Mouse (Mus musculus) embryonic facial prominence, embryonic 13.5 days (tissue): ENCODE results near the gene Eif1. TPM values are rescaled to one million over a fixed set of nuclear protein-coding genes. Genes with fewer than 3 reads are reported as not detected.
A peak's percentile ranks its signal among the peaks of the same experiment; 100 is the strongest.
"Not testable (repeated sequence)": the region's sequence is repeated elsewhere in the genome, so short reads cannot be mapped to it uniquely, and the experiment has no call there.

Experiments
- ATAC-seq: fragments of 200-750 bp; cut with Nextera tagmentation; 2 replicates; pipeline ENCODE4 v1.8.0; 2017; ENCODE audit warnings: low read depth; ENCODE audit not compliant: insufficient number of reproducible peaks, insufficient read depth, low FRiP score, low TSS enrichment
- H3K27ac ChIP-seq: fragments of 300-500 bp; sonication (generic); 2 replicates; pipeline ENCODE4 v1.5.1; 2015; ENCODE audit warnings: moderate library complexity, mild to moderate bottlenecking, inconsistent platforms
- H3K27me3 ChIP-seq: fragments of 300-500 bp; sonication (generic); 2 replicates; pipeline ENCODE4 v1.6.1; 2015; ENCODE audit warnings: mild to moderate bottlenecking, inconsistent platforms
- H3K36me3 ChIP-seq: fragments of 300-500 bp; sonication (generic); 2 replicates; pipeline ENCODE4 v1.6.1; 2015; ENCODE audit warnings: mild to moderate bottlenecking, inconsistent platforms
- H3K4me1 ChIP-seq: fragments of 300-500 bp; sonication (generic); 2 replicates; pipeline ENCODE4 v1.6.1; 2015; ENCODE audit warnings: inconsistent platforms
- H3K4me2 ChIP-seq: fragments of 300-500 bp; sonication (generic); 2 replicates; pipeline ENCODE4 v1.6.1; 2015; ENCODE audit warnings: moderate library complexity, mild to moderate bottlenecking, inconsistent platforms
- H3K4me3 ChIP-seq: fragments of 300-500 bp; sonication (generic); 2 replicates; pipeline ENCODE4 v1.5.1; 2015; ENCODE audit warnings: mild to moderate bottlenecking, inconsistent platforms
- H3K9ac ChIP-seq: fragments of 300-500 bp; sonication (generic); 2 replicates; pipeline ENCODE4 v1.6.1; 2015; ENCODE audit warnings: mild to moderate bottlenecking, inconsistent platforms
- H3K9me3 ChIP-seq: fragments of 300-500 bp; sonication (generic); 2 replicates; pipeline ENCODE4 v1.6.1; 2016; ENCODE audit warnings: inconsistent platforms
- WGBS: fragments of 180-500 bp; shearing (Covaris S2); methylation state at CpG from one replicate; pipeline ENCODE4 v1.1.7; 2015; ENCODE audit warnings: mixed read lengths; 5-methylcytosine and 5-hydroxymethylcytosine counted together
- polyA plus RNA-seq: library from polyadenylated mRNA; unstranded; fragments of >200 nt; fragmentation: Nextera tagmentation; extraction: Ambion mirVana; gene quantifications from 2 replicates; pipeline ENCODE4 v1.2.1, GENCODE M21; 2015

Gene Eif1
- polyA plus RNA-seq, 1 experiment from 2014 or later, result 1,667 TPM

- Histone ChIP-seq H3K9ac (no peak overlapping the region), H3K27me3 (no peaks in the 10 kb centered on the region), H3K4me2 (no peak overlapping the region), H3K4me3 (no peak overlapping the region), H3K9me3 (no peaks in the 10 kb centered on the region), H3K36me3 (no peaks in the 10 kb centered on the region), H3K4me1 (no peaks in the 10 kb centered on the region), H3K27ac (no peak overlapping the region)
- 88% methylated on average over 5 of the region's 5 CpGs for WGBS
- no peak for ATAC-seq
Measured at GRCm38 (mm10) chr11:100315439-100315838, 4.2 kb upstream of the Eif1 start.

GRCm38 (mm10) chr11:100317826-100318380 is 1.8 kb upstream of the Eif1 start:
- WGBS, result 69% methylated on average over 6 of the region's 6 CpGs
- Histone ChIP-seq H3K9me3 (no peaks in the 10 kb centered on the region), H3K9ac (no peak overlapping the region), H3K36me3 (peaks cover 19% of the 10 kb centered on the region), H3K4me3 (no peak overlapping the region), H3K27ac (no peak overlapping the region), H3K4me1 (peaks cover 4% of the 10 kb centered on the region), H3K27me3 (no peaks in the 10 kb centered on the region), H3K4me2 (no peak overlapping the region)
- no peak for ATAC-seq

GRCm38 (mm10) chr11:100318529-100319451 is 895 bp upstream of the Eif1 start:
- H3K9ac ChIP-seq, result 0 out of 2 replicates have a peak overlapping the region, but pooled peaks have one; percentile 41

GRCm38 (mm10) chr11:100320172-100320630 is 516 bp downstream of the Eif1 start:
- peak overlapping the region; percentile 91 for H3K9ac ChIP-seq
- H3K4me2 ChIP-seq, result peak overlapping the region; percentile 77
- peak overlapping the region; percentile 65 for H3K4me3 ChIP-seq
- no peaks in the 10 kb centered on the region for H3K27me3 ChIP-seq
- peaks cover 19% of the 10 kb centered on the region for H3K36me3 ChIP-seq
- WGBS, result 0% methylated on average over 40 of the region's 40 CpGs
- ATAC-seq, result peak; percentile 84
- peaks cover 4% of the 10 kb centered on the region for H3K4me1 ChIP-seq
- peak overlapping the region; percentile 96 for H3K27ac ChIP-seq
- H3K9me3 ChIP-seq, result no peaks in the 10 kb centered on the region

More at GRCm38 (mm10) chr11:100318529-100319451, 895 bp upstream of the Eif1 start:
- peaks cover 4% of the 10 kb centered on the region for H3K4me1 ChIP-seq
- H3K27ac ChIP-seq, result peak overlapping the region; percentile 49
- H3K4me2 ChIP-seq, result peak overlapping the region; percentile 58
- no peak for ATAC-seq
- peak overlapping the region; percentile 65 for H3K4me3 ChIP-seq
- WGBS, result 85% methylated on average over 10 of the region's 10 CpGs
- H3K36me3 ChIP-seq, result peaks cover 19% of the 10 kb centered on the region
- H3K27me3 ChIP-seq, result no peaks in the 10 kb centered on the region
- no peaks in the 10 kb centered on the region for H3K9me3 ChIP-seq

GRCm38 (mm10) chr11:100320701-100321410 is 1.2 kb downstream of the Eif1 start:
- ATAC-seq, H3K27me3 ChIP-seq, H3K9me3 ChIP-seq, H3K4me1 ChIP-seq: not testable (repeated sequence)
- Histone ChIP-seq H3K27ac (peak overlapping the region; percentile 96), H3K9ac (peak overlapping the region; percentile 91), H3K4me2 (peak overlapping the region; percentile 77), H3K4me3 (peak overlapping the region; percentile 65), H3K36me3 (peaks cover 19% of the 10 kb centered on the region)
- WGBS, result 17% methylated on average over 11 of the region's 11 CpGs

- H3K4me1 ChIP-seq, H3K4me3 ChIP-seq, H3K9me3 ChIP-seq, ATAC-seq, H3K27me3 ChIP-seq, H3K9ac ChIP-seq, H3K27ac ChIP-seq: not testable (repeated sequence)
- WGBS, result 79% methylated on average over 7 of the region's 7 CpGs
- H3K4me2 ChIP-seq, result peak overlapping the region; percentile 14; the same call in 1 of the 2 replicates
- peaks cover 19% of the 10 kb centered on the region for H3K36me3 ChIP-seq
Measured at GRCm38 (mm10) chr11:100321479-100322305, 2.0 kb downstream of the Eif1 start.

- ATAC-seq, result no peak
- no peak overlapping the region for H3K4me2 ChIP-seq
- no peak overlapping the region for H3K27ac ChIP-seq
- peaks cover 4% of the 10 kb centered on the region for H3K4me1 ChIP-seq
- H3K27me3 ChIP-seq, result no peaks in the 10 kb centered on the region
- H3K36me3 ChIP-seq, result peaks cover 19% of the 10 kb centered on the region
- 58% methylated on average over 3 of the region's 3 CpGs for WGBS
- H3K9me3 ChIP-seq, result no peaks in the 10 kb centered on the region
- H3K9ac ChIP-seq, result no peak overlapping the region
- no peak overlapping the region for H3K4me3 ChIP-seq
Measured at GRCm38 (mm10) chr11:100322591-100323258, 3.0 kb downstream of the Eif1 start.

GRCm38 (mm10) chr11:100323578-100323977 is 3.9 kb downstream of the Eif1 start:
- no peak overlapping the region for H3K27ac ChIP-seq
- peaks cover 4% of the 10 kb centered on the region for H3K4me1 ChIP-seq
- H3K27me3 ChIP-seq, result no peaks in the 10 kb centered on the region
- ATAC-seq, result no peak
- no peak overlapping the region for H3K4me2 ChIP-seq
- H3K4me3 ChIP-seq, result no peak overlapping the region
- peaks cover 19% of the 10 kb centered on the region for H3K36me3 ChIP-seq
- no peak overlapping the region for H3K9ac ChIP-seq
- H3K9me3 ChIP-seq, result no peaks in the 10 kb centered on the region
- 21% methylated on average over 3 of the region's 3 CpGs for WGBS

GRCm38 (mm10) chr11:100325062-100325629 is 5.5 kb downstream of the Eif1 start:
- no peak overlapping the region for H3K27ac ChIP-seq
- no peak overlapping the region for H3K9ac ChIP-seq
- no peak overlapping the region for H3K4me3 ChIP-seq
- no peaks in the 10 kb centered on the region for H3K9me3 ChIP-seq
- H3K4me1 ChIP-seq, result peaks cover 4% of the 10 kb centered on the region
- peaks cover 19% of the 10 kb centered on the region for H3K36me3 ChIP-seq
- H3K27me3 ChIP-seq, result no peaks in the 10 kb centered on the region
- no peak for ATAC-seq
- 87% methylated on average over 11 of the region's 11 CpGs for WGBS
- H3K4me2 ChIP-seq, result no peak overlapping the region

DNA sequence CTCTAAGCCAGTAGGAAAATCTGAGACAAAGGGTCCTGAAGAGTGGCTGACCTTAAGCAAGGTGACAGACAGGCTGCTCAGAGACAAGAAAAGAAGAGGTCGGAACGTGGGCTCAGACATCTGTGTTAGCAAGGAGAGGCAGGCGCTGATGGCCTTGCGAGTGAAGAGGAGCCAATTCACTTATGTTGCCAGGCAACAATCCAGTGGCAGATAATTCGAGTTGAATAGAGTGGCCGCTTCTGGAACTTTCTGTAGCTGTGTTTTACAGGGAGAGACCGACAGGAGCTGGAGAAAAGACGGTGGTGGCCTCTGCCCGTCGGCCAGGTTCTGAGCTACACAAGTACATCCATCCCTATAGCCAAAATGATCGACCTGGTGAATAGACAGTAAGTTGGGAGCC is 7.6 kb downstream of the Eif1 start:
- H3K36me3 ChIP-seq, result peaks cover 5% of the 10 kb centered on the region
- H3K4me1 ChIP-seq, result no peaks in the 10 kb centered on the region
- H3K9ac ChIP-seq, result no peak overlapping the region
- ATAC-seq, result no peak
- no peaks in the 10 kb centered on the region for H3K9me3 ChIP-seq
- H3K4me2 ChIP-seq, result no peak overlapping the region
- WGBS, result 77% methylated on average over 11 of the region's 11 CpGs
- no peaks in the 10 kb centered on the region for H3K27me3 ChIP-seq
- H3K27ac ChIP-seq, result no peak overlapping the region
- no peak overlapping the region for H3K4me3 ChIP-seq
